Mouse (Mus musculus) midbrain, embryonic 14.5 days (tissue): ENCODE measurements around the gene Xrra1. TPM values are rescaled to one million over a fixed set of nuclear protein-coding genes. Genes with fewer than 3 reads are reported as not detected.
"Not testable (repeated sequence)": the region's sequence is repeated elsewhere in the genome, so short reads cannot be mapped to it uniquely, and the experiment has no call there.

Experiments
- ATAC-seq: fragments of 200-750 bp; cut with Nextera tagmentation; 2 replicates; pipeline ENCODE4 v1.8.0; 2017; ENCODE audit warnings: moderate number of reproducible peaks, moderate library complexity; ENCODE audit not compliant: low FRiP score, low TSS enrichment
- DNase-seq: peaks from one replicate; pipeline ENCODE4 v3.0.0-alpha.2; 2015
- H3K27ac ChIP-seq: fragments of 300-500 bp; sonication (generic); replicated peaks from 2 replicates; pipeline ENCODE4 v1.5.1; 2014; ENCODE audit warnings: mild to moderate bottlenecking, low read depth, low read length, moderate library complexity
- H3K27me3 ChIP-seq: fragments of 300-500 bp; sonication (generic); 2 replicates; pipeline ENCODE4 v1.6.1; 2014; ENCODE audit warnings: low read length, control low read depth, mixed read lengths; ENCODE audit not compliant: control insufficient read depth, insufficient read depth
- H3K36me3 ChIP-seq: fragments of 300-500 bp; sonication (generic); 2 replicates; pipeline ENCODE4 v1.6.1; 2014; ENCODE audit warnings: low read length, control low read depth; ENCODE audit not compliant: control insufficient read depth, insufficient read depth
- H3K4me1 ChIP-seq: fragments of 300-500 bp; sonication (generic); 2 replicates; pipeline ENCODE4 v1.6.1; 2014; ENCODE audit warnings: mild to moderate bottlenecking, antibody characterized with exemption, low read length, control low read depth; ENCODE audit not compliant: control insufficient read depth, insufficient read depth
- H3K4me2 ChIP-seq: fragments of 300-500 bp; sonication (generic); 2 replicates; pipeline ENCODE4 v1.6.1; 2014; ENCODE audit warnings: mild to moderate bottlenecking, low read length, moderate library complexity
- H3K4me3 ChIP-seq: fragments of 300-500 bp; sonication (generic); replicated peaks from 2 replicates; pipeline ENCODE4 v1.5.1; 2014; ENCODE audit warnings: low read depth, low read length
- H3K9ac ChIP-seq: fragments of 300-500 bp; sonication (generic); replicated peaks from 2 replicates; pipeline ENCODE4 v1.6.1; 2014; ENCODE audit warnings: mild to moderate bottlenecking, low read length, moderate library complexity
- H3K9me3 ChIP-seq: fragments of 300-500 bp; sonication (generic); 2 replicates; pipeline ENCODE4 v1.6.1; 2016; ENCODE audit warnings: low read length, control low read depth, mixed read lengths; ENCODE audit not compliant: control insufficient read depth
- WGBS: fragments of 180-500 bp; shearing (Covaris S2); extraction: QIAGEN DNeasy Blood & Tissue Kit; methylation state at CpG from one replicate; pipeline ENCODE4 v1.1.7; 2014; 5-methylcytosine and 5-hydroxymethylcytosine counted together
- polyA plus RNA-seq: library from polyadenylated mRNA; unstranded; fragments of >200 nt; fragmentation: Nextera tagmentation; extraction: Ambion mirVana; gene quantifications from 2 replicates; pipeline ENCODE4 v1.2.1, GENCODE M21; 2014

The Xrra1 gene
- polyA plus RNA-seq, 1 experiment from 2014 or later = 1.2 TPM

GRCm38 (mm10) chr7:99957226-99957965, 98.5 kb downstream of the Xrra1 start:
- Histone ChIP-seq H3K4me1 (no peaks in the 10 kb centered on the region), H3K9me3 (no peaks in the 10 kb centered on the region), H3K36me3 (no peaks in the 10 kb centered on the region), H3K4me3 (no peak overlapping the region), H3K9ac (no peak overlapping the region), H3K27me3 (no peaks in the 10 kb centered on the region), H3K4me2 (no peak overlapping the region), H3K27ac (no peak overlapping the region)
- ATAC-seq (no peak), DNase-seq (no peak)
- 81% methylated on average over 12 of the region's 12 CpGs for WGBS

GRCm38 (mm10) chr7:99960571-99960970, 101.7 kb downstream of the Xrra1 start:
- H3K27me3 ChIP-seq, H3K9me3 ChIP-seq, H3K36me3 ChIP-seq, H3K9ac ChIP-seq, ATAC-seq, H3K4me3 ChIP-seq, H3K27ac ChIP-seq, H3K4me2 ChIP-seq, DNase-seq: not testable (repeated sequence)
- peaks cover 15% of the 10 kb centered on the region for H3K4me1 ChIP-seq
- 87% methylated on average over 2 of the region's 2 CpGs for WGBS

- no peak for DNase-seq
- no peaks in the 10 kb centered on the region for H3K27me3 ChIP-seq
- no peaks in the 10 kb centered on the region for H3K9me3 ChIP-seq
- no peak overlapping the region for H3K4me2 ChIP-seq
- no peak overlapping the region for H3K4me3 ChIP-seq
- WGBS = 97% methylated on average over 2 of the region's 2 CpGs
- H3K9ac ChIP-seq = no peak overlapping the region
- ATAC-seq = no peak
- no peak overlapping the region for H3K27ac ChIP-seq
- peaks cover 24% of the 10 kb centered on the region for H3K4me1 ChIP-seq
- no peaks in the 10 kb centered on the region for H3K36me3 ChIP-seq
Observed at GRCm38 (mm10) chr7:99961518-99961917, 102.6 kb downstream of the Xrra1 start.

- no peak for ATAC-seq
- no peak overlapping the region for H3K4me3 ChIP-seq
- no peaks in the 10 kb centered on the region for H3K27me3 ChIP-seq
- H3K9ac ChIP-seq = no peak overlapping the region
- H3K36me3 ChIP-seq = no peaks in the 10 kb centered on the region
- no peak overlapping the region for H3K27ac ChIP-seq
- 81% methylated on average over 8 of the region's 8 CpGs for WGBS
- H3K4me2 ChIP-seq = no peak overlapping the region
- no peak for DNase-seq
- no peaks in the 10 kb centered on the region for H3K9me3 ChIP-seq
- H3K4me1 ChIP-seq = peaks cover 29% of the 10 kb centered on the region
Observed at GRCm38 (mm10) chr7:99962536-99963236, 103.8 kb downstream of the Xrra1 start.

- Histone ChIP-seq H3K27me3 (no peaks in the 10 kb centered on the region), H3K4me3 (no peak overlapping the region), H3K27ac (no peak overlapping the region), H3K9me3 (no peaks in the 10 kb centered on the region), H3K4me2 (no peak overlapping the region), H3K36me3 (no peaks in the 10 kb centered on the region), H3K4me1 (peaks cover 33% of the 10 kb centered on the region), H3K9ac (no peak overlapping the region)
- WGBS = 90% methylated on average over 3 of the region's 3 CpGs
- DNase-seq = no peak
- no peak for ATAC-seq
Observed at GRCm38 (mm10) chr7:99963237-99963860, 104.4 kb downstream of the Xrra1 start.

GRCm38 (mm10) chr7:99965020-99965841, 106.3 kb downstream of the Xrra1 start:
- Histone ChIP-seq H3K9ac (peak overlapping the region; percentile 10; the same call in 1 of the 2 replicates), H3K36me3 (no peaks in the 10 kb centered on the region), H3K4me2 (peak overlapping the region; percentile 41), H3K9me3 (no peaks in the 10 kb centered on the region), H3K27ac (peak overlapping the region; percentile 83), H3K4me3 (no peak overlapping the region), H3K27me3 (no peaks in the 10 kb centered on the region), H3K4me1 (peaks cover 35% of the 10 kb centered on the region)
- WGBS = 21% methylated on average over 9 of the region's 9 CpGs
- DNase-seq (peak; percentile 69), ATAC-seq (no peak)

GRCm38 (mm10) chr7:99966011-99966721, 107.2 kb downstream of the Xrra1 start:
- peak overlapping the region; percentile 27; the same call in 1 of the 2 replicates for H3K9ac ChIP-seq
- no peak; the same call in 1 of the 2 replicates for ATAC-seq

More at GRCm38 (mm10) chr7:99966011-99966721, 107.2 kb downstream of the Xrra1 start:
- peak; percentile 50 for DNase-seq
- no peaks in the 10 kb centered on the region for H3K36me3 ChIP-seq
- WGBS = 27% methylated on average over 9 of the region's 9 CpGs
- H3K27ac ChIP-seq = peak overlapping the region; percentile 83
- no peaks in the 10 kb centered on the region for H3K27me3 ChIP-seq
- H3K4me1 ChIP-seq = peaks cover 35% of the 10 kb centered on the region
- H3K4me3 ChIP-seq = no peak overlapping the region
- H3K9me3 ChIP-seq = no peaks in the 10 kb centered on the region
- H3K4me2 ChIP-seq = peak overlapping the region; percentile 41; the same call in 1 of the 2 replicates
